Mouse (Mus musculus) lung, postnatal 0 days (tissue): ENCODE measurements around the gene Spsb2.

Source experiments
- CTCF ChIP-seq: IDR thresholded peaks from 2 replicates; pipeline ENCODE4 v1.5.1; 2016; ENCODE audit warnings: antibody characterized with exemption, mild to moderate bottlenecking
- EP300 ChIP-seq: IDR thresholded peaks from 2 replicates; pipeline ENCODE4 v1.6.1; 2016; ENCODE audit warnings: antibody characterized with exemption, mild to moderate bottlenecking, control low read depth

GRCm38 (mm10) chr6:124770013-124770412 is 38.4 kb upstream of the Spsb2 start:
- TF ChIP-seq CTCF (no peak), EP300 (no peak)
